Mouse (Mus musculus): Measurements from ENCODE around the gene Rad17.

- no peak for TF ChIP-seq CTCF (IDR thresholded peaks at IDR 0.05; ENCODE audit: low read depth)
- no peak for TF ChIP-seq EP300 (IDR thresholded peaks at IDR 0.05; ENCODE audit: low read depth)
Observed at GRCm38 (mm10) chr13:100697541-100697940, 46.7 kb upstream of the Rad17 start.
